Mouse (Mus musculus): ENCODE measurements around the gene Sv2c. TPM values are rescaled to one million over a fixed set of nuclear protein-coding genes. Genes with fewer than 3 reads are reported as not detected.

The Sv2c gene
- polyA plus RNA-seq, 1 experiment from 2014 or later, result 0.75 TPM

Other genes with a start within 250 kb of the Sv2c start
- gene Iqgap2, start 240.7 kb downstream of the Sv2c start, polyA plus RNA-seq (2016; fragmentation: Nextera tagmentation; extraction: Ambion mirVana), result 7.1 and 9.7 TPM in 2 replicates
- gene Gm20075, start 51.2 kb downstream of the Sv2c start, polyA plus RNA-seq (2016; fragmentation: Nextera tagmentation; extraction: Ambion mirVana), result 30.1 and 38.6 TPM in 2 replicates
- gene Gm17190, start 50.5 kb downstream of the Sv2c start, polyA plus RNA-seq (2016; fragmentation: Nextera tagmentation; extraction: Ambion mirVana), result not detected in 2 replicates